Comparison of ENCODE assay signal across 11 mouse cellular contexts in genomic region chr2:124617440-124617839, GRCm38 (mm10).
DNase-seq lines count a peak whose midpoint lies in the region; ATAC-seq and TF ChIP-seq lines count a peak whose summit lies in the region.
"Had no signal": no experiment of that assay in that cellular context is flagged by ENCODE, and none has a peak within 500 bp of the region (broad histone marks: within the 10 kb centered on the region; RNA-seq: fewer than 3 reads in every experiment).

No protein-coding gene starts in this region.

- peak; percentile 96 for DNase-seq in heart, adult 11 months
- no peak for DNase-seq in heart, postnatal 25 days (ENCODE audit: low spot score)
- DNase-seq in lung, postnatal 0 days (ENCODE audit: low spot score) = no peak
- DNase-seq in lung, adult 18-20 months = no peak
- no peak for DNase-seq in thymus, postnatal 25 days
- DNase-seq: gastrocnemius, postnatal 25 days; right cerebral cortex, postnatal 4 days had no signal

- intact Hi-C loops in heart, postnatal 25 days (cut with DNase I) = no loop called here

- no peak for TF ChIP-seq CTCF in lung, postnatal 0 days (IDR thresholded peaks at IDR 0.05)

- no peak for TF ChIP-seq EP300 in lung, postnatal 0 days (IDR thresholded peaks at IDR 0.05)

- H3K27me3 ChIP-seq in lung, postnatal 0 days (replicated peaks; ENCODE audit: insufficient read depth, low read length) = no peaks in the 10 kb centered on the region
- H3K27me3 ChIP-seq in heart, embryonic 11.5 days (ENCODE audit: control insufficient read depth, insufficient read depth, low read length) = no peaks in the 10 kb centered on the region
- no peaks in the 10 kb centered on the region for H3K27me3 ChIP-seq in neural tube, embryonic 15.5 days (replicated peaks)
- H3K27me3 ChIP-seq: liver, embryonic 15.5 days; midbrain, embryonic 15.5 days had no signal

- H3K9ac ChIP-seq in lung, postnatal 0 days (replicated peaks; ENCODE audit: low read depth) = no peak overlapping the region
- H3K9ac ChIP-seq in heart, embryonic 11.5 days (ENCODE audit: low read depth, low read length) = no peak overlapping the region
- H3K9ac ChIP-seq in neural tube, embryonic 15.5 days (replicated peaks) = no peak overlapping the region
- H3K9ac ChIP-seq: liver, embryonic 15.5 days; midbrain, embryonic 15.5 days had no signal

- 0 out of 2 replicates have a peak, but pooled peaks have one; percentile 8 for ATAC-seq in lung, postnatal 0 days
- ATAC-seq in heart, embryonic 11.5 days (replicated peaks; ENCODE audit: insufficient number of reproducible peaks, low FRiP score, low TSS enrichment) = no peak
- ATAC-seq in neural tube, embryonic 15.5 days (ENCODE audit: low FRiP score) = no peak
- ATAC-seq: midbrain, embryonic 15.5 days had no signal

- peaks cover 13% of the 10 kb centered on the region; the same call in 1 of the 2 replicates for H3K4me1 ChIP-seq in lung, postnatal 0 days (ENCODE audit: insufficient read depth, low read depth, low read length)
- H3K4me1 ChIP-seq in heart, embryonic 11.5 days (ENCODE audit: control insufficient read depth, insufficient read depth, low read length) = peaks cover 59% of the 10 kb centered on the region
- peaks cover 92% of the 10 kb centered on the region for H3K4me1 ChIP-seq in neural tube, embryonic 15.5 days
- H3K4me1 ChIP-seq: liver, embryonic 15.5 days had no signal

- H3K4me3 ChIP-seq in lung, postnatal 0 days (ENCODE audit: low read depth, low read length) = no peak overlapping the region
- H3K4me3 ChIP-seq in heart, embryonic 11.5 days (ENCODE audit: low read depth, low read length) = peak overlapping the region; percentile 22; the same call in 1 of the 2 replicates
- H3K4me3 ChIP-seq in neural tube, embryonic 15.5 days (replicated peaks) = no peak overlapping the region
- H3K4me3 ChIP-seq: liver, embryonic 15.5 days; midbrain, embryonic 15.5 days had no signal

- H3K27ac ChIP-seq in lung, postnatal 0 days (ENCODE audit: low read length) = no peak overlapping the region
- H3K27ac ChIP-seq in heart, embryonic 11.5 days (ENCODE audit: low read depth, low read length) = 0 out of 2 replicates have a peak overlapping the region, but pooled peaks have one; percentile 23
- H3K27ac ChIP-seq in neural tube, embryonic 15.5 days (replicated peaks) = peak overlapping the region; percentile 33
- H3K27ac ChIP-seq: liver, embryonic 15.5 days; midbrain, embryonic 15.5 days had no signal

- H3K4me2 ChIP-seq in lung, postnatal 0 days (replicated peaks; ENCODE audit: low read depth, low read length) = no peak overlapping the region
- H3K4me2 ChIP-seq in heart, embryonic 11.5 days = peak overlapping the region; percentile 57
- peak overlapping the region; percentile 85 for H3K4me2 ChIP-seq in neural tube, embryonic 15.5 days
- H3K4me2 ChIP-seq: liver, embryonic 15.5 days; midbrain, embryonic 15.5 days had no signal

- H3K36me3 ChIP-seq in lung, postnatal 0 days (ENCODE audit: insufficient read depth, low read length) = no peaks in the 10 kb centered on the region
- no peaks in the 10 kb centered on the region for H3K36me3 ChIP-seq in heart, embryonic 11.5 days (ENCODE audit: control insufficient read depth, insufficient read depth, low read length)
- no peaks in the 10 kb centered on the region for H3K36me3 ChIP-seq in neural tube, embryonic 15.5 days
- H3K36me3 ChIP-seq: liver, embryonic 15.5 days; midbrain, embryonic 15.5 days had no signal

- WGBS in lung, postnatal 0 days = 45% methylated on average over 9 of the region's 9 CpGs
- WGBS in heart, embryonic 11.5 days (ENCODE audit: insufficient replicate concordance) = 27% methylated on average over 9 of the region's 9 CpGs
- WGBS in neural tube, embryonic 15.5 days = 43% methylated on average over 9 of the region's 9 CpGs

- H3K9me3 ChIP-seq in lung, postnatal 0 days (ENCODE audit: low read length) = no peaks in the 10 kb centered on the region
- H3K9me3 ChIP-seq in heart, embryonic 11.5 days (replicated peaks; ENCODE audit: control insufficient read depth, low read length) = no peaks in the 10 kb centered on the region
- H3K9me3 ChIP-seq in neural tube, embryonic 15.5 days (replicated peaks) = no peaks in the 10 kb centered on the region
- H3K9me3 ChIP-seq: liver, embryonic 15.5 days; midbrain, embryonic 15.5 days had no signal
